Mouse (Mus musculus): Measurements from ENCODE around the gene Cul4a. TPM values are rescaled to one million over a fixed set of nuclear protein-coding genes. Genes with fewer than 3 reads are reported as not detected.
"Not testable (repeated sequence)": the region's sequence is repeated elsewhere in the genome, so short reads cannot be mapped to it uniquely, and the experiment has no call there.

Gene Cul4a
- total RNA-seq (2015; ENCODE audit: low replicate concordance) (390 and 405 TPM in 2 replicates), total RNA-seq (2017; ENCODE audit: low replicate concordance) (552 and 664 TPM in 2 replicates)

DNA sequence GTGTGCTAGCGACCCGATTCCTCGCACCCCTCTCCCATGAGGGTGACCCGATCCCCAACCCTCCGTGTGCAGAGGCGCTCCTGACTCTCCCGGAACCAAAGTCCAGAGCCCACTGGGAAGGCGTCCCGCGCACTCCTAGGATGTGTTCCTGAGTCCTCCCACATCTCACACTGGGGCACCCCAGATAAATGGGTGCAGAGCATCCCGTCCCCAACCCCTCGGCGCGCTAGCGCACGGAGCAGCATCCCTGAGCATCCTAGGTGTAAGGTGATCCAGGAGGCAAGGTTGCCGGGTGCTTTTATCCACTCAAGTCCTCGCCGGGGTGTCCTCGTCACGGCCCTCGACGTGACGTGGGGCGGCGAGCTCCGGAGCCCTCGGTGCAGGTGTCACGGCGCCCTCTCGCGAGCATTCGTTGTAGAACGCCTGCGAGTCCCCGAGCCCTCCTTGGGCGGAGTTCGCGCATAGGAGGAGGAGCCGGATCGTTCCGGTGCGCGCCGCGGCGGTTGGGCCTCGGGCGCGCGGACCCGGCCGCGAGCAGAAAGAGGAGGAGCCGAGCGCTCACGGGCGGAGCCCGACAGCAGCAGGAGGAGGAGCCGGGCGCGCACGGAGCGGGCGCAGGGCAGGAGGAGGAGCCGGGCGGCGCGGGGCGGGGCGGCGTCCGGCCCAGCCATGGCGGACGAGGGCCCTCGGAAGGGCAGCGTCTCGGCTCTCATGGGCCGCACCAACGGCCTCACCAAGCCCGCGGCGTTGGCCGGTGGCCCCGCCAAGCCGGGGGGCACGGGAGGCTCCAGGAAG, at the start of gene Cul4a, which contains the start of gene Pcid2:
TSS of gene Cul4a (plus strand) at position 535 of the 795 bp plus-strand sequence.
TSS of gene Pcid2 (minus strand) at position 373 of the 795 bp plus-strand sequence.
- ATAC-seq (replicated peaks; ENCODE audit: low FRiP score, poor library complexity, severe bottlenecking) = peak; percentile 77

DNA sequence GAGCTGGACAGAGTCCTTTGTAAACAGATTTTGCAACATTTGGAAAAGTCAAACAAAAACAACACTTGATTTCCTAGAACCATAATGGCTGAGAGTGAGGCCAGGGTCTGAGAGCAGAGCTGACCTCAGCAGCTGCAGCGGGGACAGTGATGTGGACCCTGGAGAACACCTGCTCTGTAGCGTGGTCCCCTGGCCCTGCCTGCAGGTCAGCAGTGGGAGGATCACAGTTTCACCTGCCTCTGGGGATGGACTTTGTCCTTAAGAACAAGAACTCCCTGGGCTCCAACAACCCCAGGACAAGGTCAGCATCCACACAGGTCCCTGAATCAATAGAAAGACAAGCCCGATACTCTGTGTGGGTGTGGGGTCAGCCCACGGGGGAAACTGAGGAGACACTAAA, 48.1 kb upstream of the Cul4a start:
- ATAC-seq (replicated peaks; ENCODE audit: low FRiP score, poor library complexity, severe bottlenecking) = no peak

DNA sequence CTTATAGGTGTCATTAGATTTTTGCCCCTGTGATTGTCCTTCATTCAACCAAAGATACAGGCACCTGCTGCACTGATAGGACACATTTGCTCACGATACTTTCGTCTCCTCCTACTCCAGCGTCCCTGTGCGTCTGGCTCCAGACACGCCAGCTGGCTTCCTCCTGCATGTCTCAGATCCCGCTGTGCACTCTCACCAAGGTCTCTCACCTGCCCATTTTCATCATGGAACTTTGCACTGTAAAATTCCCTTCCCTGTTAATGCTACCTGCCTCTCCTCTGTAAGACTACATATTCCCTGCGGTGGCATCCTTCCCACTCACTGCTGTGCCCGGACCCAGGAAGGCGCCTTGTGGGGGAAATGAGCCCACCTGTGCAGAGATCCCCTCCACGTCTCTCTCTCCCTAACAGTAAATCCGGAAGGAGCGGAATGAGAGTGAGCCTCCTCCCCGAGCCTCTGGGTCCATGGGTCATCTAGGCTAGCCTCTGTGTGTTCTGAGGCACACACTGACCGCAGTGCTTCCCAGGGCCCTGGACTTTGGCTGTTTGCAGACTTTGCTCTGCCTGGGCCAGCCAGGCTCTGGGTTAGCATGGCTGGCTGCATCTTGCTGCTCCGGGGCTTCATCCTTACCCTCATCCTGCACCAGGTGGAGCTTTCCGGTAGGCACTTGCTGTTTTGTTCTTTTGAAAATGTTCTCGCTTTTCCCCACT, 44.8 kb upstream of the Cul4a start, which contains the start of gene Proz:
TSS of gene Proz (plus strand) at position 474 of the 710 bp plus-strand sequence.
- no peak for ATAC-seq (replicated peaks; ENCODE audit: low FRiP score, poor library complexity, severe bottlenecking)

DNA sequence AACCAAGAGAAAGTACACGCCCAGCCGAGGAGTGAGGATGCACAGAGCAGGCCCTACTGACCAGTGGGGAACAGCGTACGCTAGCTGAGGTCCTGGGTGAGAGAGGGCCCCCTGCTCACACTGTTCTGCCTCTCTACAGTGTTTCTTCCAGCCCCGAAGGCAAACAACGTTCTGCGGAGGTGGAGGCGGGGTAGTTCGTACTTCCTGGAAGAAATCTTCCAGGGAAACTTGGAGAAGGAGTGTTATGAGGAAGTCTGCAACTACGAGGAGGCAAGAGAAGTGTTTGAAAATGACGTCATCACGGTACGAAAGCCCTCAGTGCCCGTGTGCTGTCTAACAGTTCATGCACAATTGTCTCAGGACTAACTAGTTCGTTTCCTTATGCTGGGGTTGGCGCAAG, 42.3 kb upstream of the Cul4a start:
- no peak for ATAC-seq (replicated peaks; ENCODE audit: low FRiP score, poor library complexity, severe bottlenecking)

DNA sequence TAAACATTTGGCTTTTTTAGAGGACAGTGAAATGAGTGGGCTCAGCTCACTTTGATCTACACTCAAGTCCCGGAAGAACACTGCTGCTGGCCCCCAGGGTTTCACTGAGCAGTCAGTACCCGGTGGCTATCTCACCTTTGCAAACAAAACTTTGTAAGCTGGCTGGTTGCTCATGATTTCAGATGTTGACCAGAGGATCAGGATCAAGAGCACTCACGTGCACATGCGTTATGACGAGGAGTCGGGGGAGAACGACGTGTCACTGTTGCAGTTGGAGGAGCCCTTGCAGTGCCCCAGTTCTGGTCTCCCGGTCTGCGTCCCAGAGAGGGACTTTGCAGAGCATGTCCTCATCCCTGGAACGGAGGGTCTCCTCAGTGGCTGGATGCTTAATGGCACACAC, 32.2 kb upstream of the Cul4a start:
- ATAC-seq (replicated peaks; ENCODE audit: low FRiP score, poor library complexity, severe bottlenecking) = no peak

DNA sequence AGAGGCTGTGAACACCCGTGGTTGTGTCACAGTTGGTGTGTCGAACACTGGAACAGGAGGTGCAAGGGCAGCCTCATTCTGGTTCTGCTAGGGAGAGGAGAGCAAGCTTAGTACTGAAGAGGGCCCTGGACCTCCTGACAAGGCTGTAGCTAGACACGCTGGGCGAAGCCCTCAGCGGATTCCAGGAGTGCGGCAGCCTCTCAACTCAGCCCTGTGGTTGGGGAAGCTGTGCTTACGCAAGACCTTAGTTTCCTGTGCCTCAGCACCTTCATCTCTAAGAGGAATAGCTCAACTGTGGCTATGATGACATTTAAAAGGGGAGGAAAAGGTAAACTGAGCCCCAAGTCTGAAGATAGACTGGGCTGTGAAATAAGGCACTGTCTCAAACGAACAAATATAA, 30.4 kb upstream of the Cul4a start:
- ATAC-seq (replicated peaks; ENCODE audit: low FRiP score, poor library complexity, severe bottlenecking) = no peak

DNA sequence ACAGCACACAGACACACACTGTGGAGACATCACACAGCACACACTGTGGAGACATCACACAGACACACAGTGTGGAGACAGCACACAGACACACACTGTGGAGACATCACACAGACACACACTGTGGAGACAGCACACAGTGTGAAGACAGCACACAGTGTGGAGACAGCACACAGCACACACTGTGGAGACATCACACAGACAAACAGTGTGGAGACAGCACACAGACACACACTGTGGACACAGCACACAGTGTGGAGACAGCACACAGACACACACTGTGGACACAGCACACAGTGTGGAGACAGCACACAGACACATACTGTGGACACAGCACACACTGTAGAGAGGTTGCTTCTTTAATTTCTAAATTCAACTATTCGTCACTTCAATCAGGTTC, 29.8 kb upstream of the Cul4a start:
- not testable (repeated sequence) for ATAC-seq (replicated peaks; ENCODE audit: low FRiP score, poor library complexity, severe bottlenecking)

DNA sequence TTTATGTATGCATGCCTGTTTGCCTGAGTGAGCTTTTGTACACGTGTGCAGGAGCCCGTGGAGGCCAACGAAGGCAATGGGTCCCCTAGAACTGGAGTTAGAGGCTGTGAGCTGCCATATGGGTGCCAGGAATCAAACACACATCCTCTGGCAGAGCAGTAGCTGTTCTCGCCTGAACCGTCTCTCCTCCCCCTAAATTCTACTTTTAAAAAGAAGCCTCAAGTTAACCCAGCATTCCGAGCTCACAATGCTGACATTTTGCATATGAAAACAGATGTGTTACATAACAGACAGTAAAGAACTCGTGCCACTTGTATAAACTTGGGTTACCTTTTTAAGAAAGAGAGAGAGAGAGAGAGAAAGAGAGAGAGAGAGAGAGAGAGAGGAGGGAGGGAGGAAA, 27.9 kb upstream of the Cul4a start:
- ATAC-seq (replicated peaks; ENCODE audit: low FRiP score, poor library complexity, severe bottlenecking) = no peak

DNA sequence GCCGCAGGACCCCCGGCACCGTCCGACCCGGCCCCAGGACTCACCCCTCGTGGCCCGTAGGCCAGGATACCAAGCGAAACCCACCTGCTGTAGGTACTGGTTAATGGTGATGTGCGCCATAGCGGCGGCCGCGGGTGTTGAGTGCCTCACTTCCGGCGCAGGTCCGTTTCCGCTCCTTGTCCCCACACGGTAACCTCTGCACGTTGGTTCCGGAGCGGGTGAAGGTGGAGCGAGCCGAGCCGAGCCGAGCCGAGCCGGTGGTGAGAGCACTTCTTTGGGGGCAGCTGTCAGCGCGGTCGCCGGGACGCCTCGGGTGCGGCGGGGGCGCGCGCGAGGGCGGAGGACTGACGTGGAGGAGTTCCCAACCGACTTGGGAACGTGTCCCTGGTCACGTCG, 732 bp upstream of the Cul4a start:
- peak; percentile 44 for ATAC-seq (replicated peaks; ENCODE audit: low FRiP score, poor library complexity, severe bottlenecking)

DNA sequence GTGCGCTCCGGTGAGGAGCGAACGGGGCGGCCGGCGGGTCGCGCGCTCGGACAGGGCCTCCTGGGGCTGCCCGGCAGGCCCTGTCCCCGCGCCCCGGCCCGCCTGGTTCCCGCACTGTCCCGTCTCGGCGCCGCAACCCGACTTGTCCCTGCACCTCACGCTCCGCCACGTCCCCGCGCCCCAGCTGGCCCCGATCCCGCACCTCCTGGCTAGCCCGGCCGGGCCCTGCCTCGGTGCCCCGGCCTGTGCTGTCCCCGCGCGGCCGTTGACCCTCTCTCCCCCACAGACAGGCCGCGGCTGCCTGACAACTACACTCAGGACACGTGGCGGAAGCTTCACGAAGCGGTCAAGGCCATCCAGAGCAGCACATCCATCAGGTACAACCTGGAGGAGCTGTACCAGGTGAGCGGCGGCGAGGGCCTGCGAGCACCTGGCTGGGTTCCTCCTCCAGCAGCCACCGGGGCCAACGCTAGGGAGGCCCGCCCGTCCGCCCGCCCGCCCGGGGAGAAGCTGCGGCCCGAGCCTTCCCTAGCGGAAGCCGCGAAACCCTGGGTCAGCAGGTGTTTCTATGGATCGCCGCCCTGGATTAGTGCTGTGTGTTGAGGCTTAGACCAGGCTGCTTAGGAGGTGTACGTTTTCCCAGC, 609 bp downstream of the Cul4a start:
- ATAC-seq (replicated peaks; ENCODE audit: low FRiP score, poor library complexity, severe bottlenecking) = no peak

DNA sequence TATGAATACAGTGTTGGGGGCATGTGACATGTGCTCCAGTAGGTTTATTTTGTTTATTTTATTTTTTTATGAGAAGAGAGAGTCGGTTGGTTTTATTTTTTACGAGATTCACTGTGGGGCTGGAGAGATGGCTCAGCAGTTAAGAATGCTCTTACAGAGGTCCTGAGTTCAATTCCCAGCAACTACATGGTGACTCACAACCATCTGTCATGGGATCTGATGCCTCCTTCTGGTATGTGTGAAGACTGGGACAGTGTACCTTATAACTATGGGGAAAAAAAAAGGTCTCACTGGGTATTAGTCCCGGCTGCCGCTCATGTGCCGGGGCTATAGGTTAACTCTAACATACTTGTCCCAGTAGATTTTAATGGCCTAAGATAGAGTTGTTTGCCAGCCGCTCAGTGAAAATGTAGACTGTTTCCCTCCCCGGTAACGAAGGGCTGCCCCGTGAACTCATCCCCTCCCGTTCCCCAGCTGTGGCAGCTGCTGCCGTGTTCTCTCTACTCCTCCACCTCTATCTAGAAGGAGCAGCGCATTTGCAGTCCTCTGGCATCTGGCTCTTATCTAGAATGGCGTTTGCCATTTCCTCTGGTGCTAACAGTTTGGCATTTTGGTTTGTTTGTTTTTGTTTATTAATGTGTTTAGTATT, 2.7 kb downstream of the Cul4a start:
- ATAC-seq (replicated peaks; ENCODE audit: low FRiP score, poor library complexity, severe bottlenecking) = peak; percentile 62

DNA sequence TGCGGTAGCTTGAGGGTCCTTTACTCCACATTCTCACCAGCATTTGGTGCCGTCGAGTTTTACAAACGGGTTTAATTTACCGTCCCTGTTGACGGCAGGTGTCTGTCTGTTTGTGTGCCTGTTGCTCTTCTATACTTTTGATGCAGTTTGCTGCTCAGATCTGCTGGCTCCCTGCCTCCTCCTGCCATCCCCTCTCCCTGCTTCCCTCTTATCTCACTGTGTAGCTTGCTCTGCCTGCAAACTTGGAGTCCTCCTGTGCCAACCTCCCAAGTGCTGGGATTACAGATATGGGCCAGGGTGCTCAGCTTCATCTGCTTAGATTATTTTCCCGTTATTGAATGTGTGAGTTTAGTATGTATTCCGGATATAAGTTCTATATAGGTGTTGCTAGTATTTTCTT, 3.5 kb downstream of the Cul4a start:
- ATAC-seq (replicated peaks; ENCODE audit: low FRiP score, poor library complexity, severe bottlenecking) = peak; percentile 59

DNA sequence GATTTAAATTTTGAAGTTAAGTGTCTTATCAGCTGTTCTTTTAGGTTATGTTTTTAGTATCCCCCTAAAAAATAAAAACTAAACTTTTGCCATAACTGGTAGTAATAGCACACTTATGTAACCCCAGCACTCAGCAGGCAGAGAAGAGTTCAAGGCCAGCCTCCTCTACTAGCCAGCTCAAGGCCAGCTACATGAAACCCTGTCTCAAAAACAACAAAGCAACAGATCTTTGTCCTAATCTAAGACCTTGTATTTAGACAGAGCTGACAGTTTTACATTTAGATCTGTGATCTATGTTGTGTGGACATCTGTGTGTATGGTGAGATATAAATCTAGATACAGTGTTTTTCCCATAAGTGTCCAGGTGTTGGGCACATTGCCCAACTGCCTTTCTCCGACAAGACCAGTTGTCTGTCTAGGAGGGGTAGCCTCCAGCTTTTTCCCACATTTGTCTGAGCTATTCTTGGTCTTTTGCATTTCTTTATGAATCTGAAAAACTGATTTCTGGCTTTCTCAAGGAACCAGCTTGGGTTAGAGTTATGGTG, 4.1 kb downstream of the Cul4a start:
- no peak for ATAC-seq (replicated peaks; ENCODE audit: low FRiP score, poor library complexity, severe bottlenecking)

DNA sequence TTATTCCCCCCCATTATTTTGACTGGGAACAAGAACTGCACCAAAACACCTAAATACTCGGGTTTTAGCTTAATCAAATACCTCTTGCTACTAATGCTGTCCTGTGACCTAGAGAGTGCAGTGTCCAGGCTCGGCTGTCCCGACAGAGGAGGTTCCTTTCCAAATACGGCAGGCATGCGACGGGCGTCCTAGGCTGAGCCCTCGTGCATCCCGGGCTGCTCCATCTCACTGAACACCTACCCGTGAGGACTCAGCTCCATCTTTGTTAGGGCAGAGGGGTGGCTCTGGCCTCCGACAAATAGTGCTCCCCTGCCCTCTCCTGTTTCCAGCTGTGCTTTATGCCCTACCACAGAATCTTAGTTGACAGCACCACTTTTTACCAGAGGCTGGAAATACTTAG, 6.5 kb downstream of the Cul4a start:
- ATAC-seq (replicated peaks; ENCODE audit: low FRiP score, poor library complexity, severe bottlenecking) = no peak

DNA sequence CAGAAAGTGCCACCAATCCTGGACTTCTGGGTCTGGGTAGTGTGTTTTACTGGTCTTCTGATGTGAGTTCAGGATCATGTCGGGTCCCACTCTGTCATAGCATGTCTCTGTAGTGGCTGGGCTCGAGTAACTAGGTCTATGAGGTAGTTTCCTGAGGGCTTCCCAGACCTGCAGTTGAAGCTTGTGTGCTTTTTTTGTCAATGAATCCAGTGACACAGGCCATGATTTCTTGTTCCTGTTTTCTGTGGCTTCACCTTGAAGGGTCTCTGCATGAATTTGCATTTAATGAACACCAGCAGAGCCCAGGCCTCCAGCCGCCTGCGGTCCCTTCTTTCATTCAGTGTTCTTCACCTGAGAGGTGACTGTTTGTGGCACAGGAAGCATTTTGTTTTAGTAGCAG, 7.8 kb downstream of the Cul4a start:
- ATAC-seq (replicated peaks; ENCODE audit: low FRiP score, poor library complexity, severe bottlenecking) = no peak

DNA sequence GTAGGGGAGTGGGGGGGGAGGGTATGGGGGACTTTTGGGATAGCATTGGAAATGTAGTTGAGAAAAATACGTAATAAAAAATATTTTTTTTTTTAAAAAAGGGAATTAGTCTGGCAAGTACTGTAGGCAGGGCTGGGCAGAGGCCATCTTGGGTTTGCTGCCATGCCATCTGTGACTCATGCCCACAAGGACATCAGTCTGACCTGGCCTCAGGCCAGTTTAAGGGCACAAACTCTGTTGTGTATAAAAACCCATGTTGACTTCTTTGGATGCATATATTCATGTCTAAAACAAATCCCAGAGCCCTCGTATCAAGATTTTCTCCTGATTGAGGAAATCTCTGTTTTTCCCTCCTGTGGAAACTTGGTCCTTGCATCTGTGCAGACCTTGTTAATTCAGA, 11.7 kb downstream of the Cul4a start:
- no peak for ATAC-seq (replicated peaks; ENCODE audit: low FRiP score, poor library complexity, severe bottlenecking)

DNA sequence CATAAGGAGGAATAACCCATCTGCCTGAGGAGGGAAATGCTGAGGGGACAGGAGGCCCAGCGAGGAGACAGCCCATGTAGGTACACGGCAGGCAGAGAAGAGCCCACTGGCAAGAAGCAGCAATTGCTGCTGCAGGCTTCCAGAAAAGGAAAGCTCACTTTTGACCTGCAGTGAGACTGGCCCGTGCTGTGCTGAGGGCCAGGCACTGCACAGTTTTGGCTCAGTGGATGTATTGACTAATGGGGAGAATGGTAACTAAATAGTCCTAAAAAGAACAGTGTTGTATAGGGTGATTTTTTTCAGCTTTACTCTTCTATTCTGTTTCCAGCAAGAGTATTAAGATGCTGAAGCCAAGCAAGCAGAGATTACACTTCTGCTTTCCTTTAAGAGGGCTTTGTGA, 13.1 kb downstream of the Cul4a start:
- ATAC-seq (replicated peaks; ENCODE audit: low FRiP score, poor library complexity, severe bottlenecking) = no peak

DNA sequence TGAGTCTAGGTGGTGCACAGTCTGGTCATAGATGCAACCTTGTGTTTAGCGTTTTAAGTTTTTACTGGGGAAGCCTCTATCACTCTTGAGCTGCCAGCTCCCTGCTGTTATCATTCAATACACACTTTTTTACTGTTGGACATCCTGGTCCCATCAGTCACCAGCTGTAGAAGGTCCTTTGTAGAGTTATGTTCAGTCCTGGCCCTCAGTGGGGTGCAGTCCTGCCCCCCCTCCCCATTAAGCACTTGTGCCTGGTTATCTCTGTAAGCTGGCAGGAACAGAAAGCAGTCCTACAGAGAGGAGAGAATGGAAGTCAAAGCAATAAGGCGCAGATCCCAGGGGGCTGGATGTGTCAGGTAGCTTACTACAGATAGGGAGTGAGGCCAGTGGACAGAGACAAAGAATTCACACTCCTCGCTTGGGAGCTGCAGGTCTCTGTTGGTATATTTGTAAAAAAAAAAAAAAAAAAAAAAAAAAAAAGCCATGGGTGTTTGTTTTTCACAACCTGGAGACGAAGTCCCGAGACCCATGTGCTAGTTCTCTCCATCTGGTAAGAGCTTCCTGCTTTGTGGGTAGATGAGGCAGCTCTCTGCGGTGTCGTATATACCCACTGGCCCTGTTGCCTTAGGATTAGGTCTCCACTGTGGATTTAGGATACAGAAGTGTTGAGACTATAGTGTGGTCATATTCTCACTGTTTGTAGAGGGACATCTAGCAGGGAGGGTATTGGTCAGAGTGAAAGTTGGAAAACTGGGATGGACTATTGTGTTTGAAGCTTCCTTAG, 15.7 kb downstream of the Cul4a start:
- ATAC-seq (replicated peaks; ENCODE audit: low FRiP score, poor library complexity, severe bottlenecking) = peak; percentile 71

DNA sequence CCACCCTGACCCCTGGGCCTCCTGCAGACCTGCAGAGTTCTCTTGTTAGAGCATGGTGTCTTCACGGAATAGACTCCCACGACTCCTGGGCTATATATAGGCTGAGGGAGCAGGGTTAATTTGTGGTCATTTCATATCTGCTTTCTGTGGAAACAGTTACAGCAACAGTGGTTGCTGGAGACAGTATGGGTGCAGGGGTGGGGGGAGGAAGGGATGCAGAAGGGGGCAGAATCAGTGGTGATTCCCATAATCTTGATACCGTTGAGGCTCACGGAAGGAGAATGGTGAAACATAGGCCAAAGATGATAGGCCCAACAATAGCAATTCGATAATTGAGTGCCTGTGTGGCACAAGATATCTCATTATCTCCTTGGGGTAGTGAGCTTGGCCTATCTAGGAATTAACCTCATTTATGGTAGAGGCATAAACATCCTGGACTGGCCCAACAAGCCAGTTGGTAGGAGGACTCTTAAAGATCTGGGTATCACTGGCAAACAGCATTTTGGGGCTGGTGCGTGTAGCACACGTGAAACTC, 17.5 kb downstream of the Cul4a start:
- no peak for ATAC-seq (replicated peaks; ENCODE audit: low FRiP score, poor library complexity, severe bottlenecking)
